Mouse (Mus musculus) heart, postnatal 10 days (tissue): ENCODE data around the gene Gpr15. TPM values are rescaled to one million over a fixed set of nuclear protein-coding genes. Genes with fewer than 3 reads are reported as not detected.

ENCODE experiments used
- DNase-seq, 2 experiments: peaks; one replicate each; pipeline ENCODE4 v3.0.0; 2021
- intact Hi-C: fragments of 180-260 bp; cut with DNase I; formaldehyde crosslinking; loops from one replicate; pipeline ENCODE4 v1.15.1; 2025
- microRNA-seq, 2 experiments: library from miRNA; unstranded; fragments of <30 nt; microRNA quantifications; one replicate each; pipeline ENCODE4 v1.2.0; 2022
- total RNA-seq, 2 experiments: library from RNA; stranded (reverse); gene quantifications; 2 replicates each; pipeline ENCODE4 v1.2.3; 2021

The Gpr15 gene
- total RNA-seq, 2 experiments from 2014 or later: not detected

GRCm38 (mm10) chr16:58675256-58675655, 43.6 kb downstream of the Gpr15 start:
- no peak for DNase-seq
- intact Hi-C loops: no loop called here

GRCm38 (mm10) chr16:58673811-58674410, 45.0 kb downstream of the Gpr15 start:
- intact Hi-C loops: loop anchor here (5.0 kb wide), 1 partner anchor 157 kb away; no protein-coding TSS in a partner anchor
- no peak for DNase-seq

GRCm38 (mm10) chr16:58672396-58672795, 46.5 kb downstream of the Gpr15 start:
- intact Hi-C loops: loop anchor here (5.0 kb wide), 1 partner anchor 155 kb away; no protein-coding TSS in a partner anchor
- DNase-seq: no peak

GRCm38 (mm10) chr16:58671212-58671985, 47.5 kb downstream of the Gpr15 start:
- DNase-seq: no peak
- intact Hi-C loops: loop anchor here (2.0 to 5.0 kb wide), 2 partner anchors 57 to 154 kb away; no protein-coding TSS in a partner anchor

- intact Hi-C loops: loop anchor here (2.0 to 5.0 kb wide), 2 partner anchors 58 to 153 kb away; no protein-coding TSS in a partner anchor
- no peak for DNase-seq
These were observed 48.2 kb downstream of the Gpr15 start for GRCm38 (mm10) chr16:58670643-58671042.

GRCm38 (mm10) chr16:58669917-58670630, 48.8 kb downstream of the Gpr15 start, which contains the start of gene Cpox:
Gene Cpox (plus strand): TSS chr16:58670292.
- intact Hi-C loops: loop anchor here (2.0 to 10.0 kb wide), 3 partner anchors 59 to 1035 kb away; no protein-coding TSS in a partner anchor
- DNase-seq: peak; percentile 80 to 88

GRCm38 (mm10) chr16:58669264-58669663, 49.6 kb downstream of the Gpr15 start:
- intact Hi-C loops: loop anchor here (10.0 kb wide), 1 partner anchor 1034 kb away; no protein-coding TSS in a partner anchor
- DNase-seq: peak in 1 of 2 experiments; percentile 25

GRCm38 (mm10) chr16:58668586-58668985, 50.3 kb downstream of the Gpr15 start:
- no peak for DNase-seq
- intact Hi-C loops: loop anchor here (10.0 kb wide), 1 partner anchor 1034 kb away; no protein-coding TSS in a partner anchor

Small RNA genes within 50 kb of the gene (microRNA-seq; reads per million reads assigned to microRNA genes)
- 0 reads per million in 2 experiments for gene Gm27564

Other genes with a start within 250 kb of the Gpr15 start
- 10 to 100 TPM; 32.4 to 33.0 TPM for gene St3gal6, start 194.8 kb downstream of the Gpr15 start, total RNA-seq
- gene Gm813, start 102.1 kb downstream of the Gpr15 start, total RNA-seq: not detected
- gene E330017A01Rik, start 80.3 kb downstream of the Gpr15 start, total RNA-seq: not detected
- 10 to 100 TPM; 20.4 to 25.7 TPM for gene Cpox, start 48.8 kb downstream of the Gpr15 start, total RNA-seq
- gene Cldnd1, start 8.8 kb upstream of the Gpr15 start, total RNA-seq: 10 to 100 TPM; 69.1 to 69.7 TPM
- gene Olfr172, start 44.1 kb upstream of the Gpr15 start, total RNA-seq: not detected
- not detected for gene Olfr173, start 81.2 kb upstream of the Gpr15 start, total RNA-seq
- not detected for gene Olfr175-ps1, start 107.7 kb upstream of the Gpr15 start, total RNA-seq
- not detected for gene Olfr177, start 155.7 kb upstream of the Gpr15 start, total RNA-seq
- not detected for gene Olfr178, start 173.0 kb upstream of the Gpr15 start, total RNA-seq
- not detected for gene Olfr181, start 209.7 kb upstream of the Gpr15 start, total RNA-seq
- not detected for gene Olfr180, start 210.3 kb upstream of the Gpr15 start, total RNA-seq